Comparison of ENCODE assay signal across 18 mouse cellular contexts in genomic region chr13:51535326-51535725, GRCm38 (mm10). TPM values are rescaled to one million over a fixed set of nuclear protein-coding genes. Genes with fewer than 3 reads are reported as not detected.
DNase-seq lines count a peak whose midpoint lies in the region; TF ChIP-seq lines count a peak whose summit lies in the region.
"Had no signal": no experiment of that assay in that cellular context is flagged by ENCODE, and none has a peak within 500 bp of the region (broad histone marks: within the 10 kb centered on the region; RNA-seq: fewer than 3 reads in every experiment).

No protein-coding gene starts in this region.

- no peak overlapping the region for H3K4me3 ChIP-seq in heart, adult 2 months

- H3K36me3 ChIP-seq in heart, adult 2 months (ENCODE audit: control insufficient read depth, insufficient read depth, low read length), result no peaks in the 10 kb centered on the region
- H3K36me3 ChIP-seq: G1E had no signal

- TF ChIP-seq CTCF in heart, adult 2 months (IDR thresholded peaks at IDR 0.05), result no peak

- TF ChIP-seq EP300 in heart, adult 2 months (IDR thresholded peaks at IDR 0.05; ENCODE audit: insufficient read depth, low read depth, low read length), result no peak

- H3K27me3 ChIP-seq in heart, adult 2 months (ENCODE audit: control insufficient read depth, insufficient read depth, low read length), result no peaks in the 10 kb centered on the region
- H3K27me3 ChIP-seq: CH12.LX had no signal

- intact Hi-C loops in heart, adult 2 months (cut with DNase I), result no loop called here

- H3K9ac ChIP-seq in heart, adult 2 months (ENCODE audit: low read depth, low read length), result no peak overlapping the region

- TF ChIP-seq POLR2A in heart, adult 2 months (IDR thresholded peaks at IDR 0.05; ENCODE audit: insufficient read depth, low read depth, low read length), result no peak

- H3K27ac ChIP-seq in heart, adult 2 months, result no peak overlapping the region

- WGBS in heart, adult 2 months, result 81% methylated on average over 7 of the region's 7 CpGs

- peak; percentile 55 for DNase-seq in heart, adult 11 months
- DNase-seq in heart, adult 2 months, result no peak
- DNase-seq: adrenal gland, adult 2 months; adrenal gland, adult 8-10 months; adrenal gland, postnatal 10 days; adrenal gland, postnatal 14 days; adrenal gland, postnatal 25 days; adrenal gland, postnatal 36 days; B cell, adult 2 months; cerebellum, adult 11 months; cerebellum, adult 11-12 months; cerebellum, adult 18-20 months; cerebellum, adult 2 months had no signal

- no peaks in the 10 kb centered on the region for H3K79me2 ChIP-seq in heart, adult 2 months (replicated peaks; ENCODE audit: control insufficient read depth, insufficient read depth, low read length)

- H3K4me1 ChIP-seq in heart, adult 2 months (ENCODE audit: control insufficient read depth, insufficient read depth, low read length), result no peaks in the 10 kb centered on the region

RNA-seq across cellular contexts. Expression of gene Shc3, which starts 33.9 kb away (rescaled TPM):
- 1 to 10 TPM in 1 of 2 experiments, under 1 TPM in 1; 0.91 to 2.1 TPM for total RNA-seq in heart, adult 2 months (2021)
- polyA plus RNA-seq in heart, adult 2 months (2012; rRNA removed), result 0.80 and 1.2 TPM in 2 replicates
- total RNA-seq: MEL had no signal
- polyA plus RNA-seq: activated CD4-positive, CD25-positive, alpha-beta regulatory T cell, adult 4 months; CD4-positive, CD25-positive, alpha-beta regulatory T cell, adult 4 months; G1E had no signal
